Mouse (Mus musculus): Measurements from ENCODE around the gene Gzmm. TPM values are rescaled to one million over a fixed set of nuclear protein-coding genes. Genes with fewer than 3 reads are reported as not detected.

Gzmm gene
- polyA plus RNA-seq, 1 experiment from 2014 or later: 0.15 TPM

DNA sequence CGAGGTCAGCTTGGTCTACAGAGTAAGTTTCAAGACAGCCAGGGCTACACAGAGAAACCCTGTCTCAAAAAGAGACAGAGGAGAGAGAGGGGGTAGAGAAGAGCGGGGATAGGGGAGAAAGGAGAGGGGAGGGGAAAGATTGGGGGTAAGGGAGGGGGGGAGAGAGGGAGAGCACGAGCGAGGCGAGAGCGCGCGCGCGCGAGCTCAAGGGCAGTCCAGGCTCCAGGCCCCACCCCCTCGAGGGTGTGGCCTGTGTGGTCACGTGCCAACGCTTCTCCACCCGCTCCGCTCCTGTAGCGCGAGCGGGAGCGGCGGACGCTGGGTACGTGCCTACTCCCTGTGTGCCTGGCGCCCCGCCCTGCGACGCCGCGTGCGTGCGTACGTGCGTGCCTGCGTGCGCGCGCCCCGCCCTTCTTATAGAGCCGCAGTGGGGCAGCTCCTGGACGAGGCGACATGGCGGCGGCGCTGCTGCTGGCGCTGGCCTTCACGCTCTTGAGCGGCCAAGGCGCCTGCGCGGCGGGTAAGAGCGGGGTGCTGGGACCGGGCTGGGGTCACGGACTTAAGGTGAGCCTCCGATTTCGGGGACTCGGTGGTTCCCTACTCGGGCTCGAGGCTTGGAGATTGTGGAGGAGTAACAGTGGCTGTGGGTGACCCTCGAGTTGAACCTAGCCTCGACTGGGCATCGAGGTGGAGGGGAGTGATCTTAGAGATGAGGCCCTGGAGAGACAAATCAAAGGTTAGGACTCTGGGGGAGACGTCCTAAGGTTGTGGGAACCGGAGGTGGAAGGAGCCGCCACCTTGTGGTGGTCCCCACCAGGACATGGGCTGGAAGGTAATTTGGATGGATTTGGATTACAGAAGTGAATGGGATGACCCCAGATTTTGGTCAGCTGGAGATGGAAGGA is 15.5 kb downstream of the Gzmm start, which contains the start of gene Bsg:
Gene Bsg, plus strand, starts transcription at position 427 of the 905 bp plus-strand sequence.
- peaks cover 33% of the 10 kb centered on the region for H3K36me3 ChIP-seq (replicated peaks)
- under 1% methylated on average over 56 of the region's 65 CpGs for WGBS (ENCODE audit: insufficient replicate concordance)
- no peaks in the 10 kb centered on the region for H3K9me3 ChIP-seq (replicated peaks)
- peak within 1 kb of the TSS; percentile 96 for H3K27ac ChIP-seq (replicated peaks)
- peak within 1 kb of the TSS; percentile 87 for H3K4me2 ChIP-seq
- no peaks in the 10 kb centered on the region for H3K27me3 ChIP-seq
- peaks cover 63% of the 10 kb centered on the region for H3K4me1 ChIP-seq (replicated peaks)
- peak within 1 kb of the TSS; percentile 97 for H3K9ac ChIP-seq
- peak within 1 kb of the TSS; percentile 94 for H3K4me3 ChIP-seq (replicated peaks)
- peak; percentile 88 for ATAC-seq (ENCODE audit: insufficient read depth)

DNA sequence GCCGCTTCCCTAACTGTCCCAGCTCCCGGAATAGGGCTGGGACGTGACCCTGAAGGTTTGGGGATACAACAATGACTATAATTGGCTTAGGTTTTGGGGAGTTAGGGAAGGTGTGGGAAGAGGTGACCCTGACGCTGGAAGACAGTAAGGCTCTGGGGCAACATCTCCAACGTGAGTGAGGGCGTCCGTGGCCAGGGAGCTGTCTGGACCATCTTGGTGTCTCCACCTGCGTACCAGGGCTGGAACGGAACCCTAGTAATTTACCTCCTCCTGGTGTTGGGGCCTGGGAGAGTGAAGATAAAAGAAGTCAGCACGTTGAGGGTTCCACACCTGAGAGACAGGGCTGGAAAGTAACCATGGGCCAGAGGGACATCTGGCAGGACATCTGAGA is 16.1 kb downstream of the Gzmm start:
- Histone ChIP-seq H3K9ac (peak overlapping the region; percentile 97), H3K9me3 (replicated peaks) (no peaks in the 10 kb centered on the region), H3K27me3 (no peaks in the 10 kb centered on the region), H3K36me3 (replicated peaks) (peaks cover 39% of the 10 kb centered on the region), H3K27ac (replicated peaks) (peak overlapping the region; percentile 96), H3K4me2 (peak overlapping the region; percentile 87), H3K4me3 (replicated peaks) (peak overlapping the region; percentile 94), H3K4me1 (replicated peaks) (peaks cover 69% of the 10 kb centered on the region)
- 1% methylated on average over 10 of the region's 10 CpGs for WGBS (ENCODE audit: insufficient replicate concordance)
- ATAC-seq (ENCODE audit: insufficient read depth): no peak

GRCm38 (mm10) chr10:79705951-79706350 is 17.1 kb downstream of the Gzmm start:
- Histone ChIP-seq H3K27me3 (no peaks in the 10 kb centered on the region), H3K4me3 (replicated peaks) (peak overlapping the region; percentile 94), H3K9me3 (replicated peaks) (no peaks in the 10 kb centered on the region), H3K4me1 (replicated peaks) (peaks cover 73% of the 10 kb centered on the region), H3K27ac (replicated peaks) (peak overlapping the region; percentile 96), H3K36me3 (replicated peaks) (peaks cover 49% of the 10 kb centered on the region), H3K9ac (peak overlapping the region; percentile 97), H3K4me2 (peak overlapping the region; percentile 87)
- peak; percentile 83 for ATAC-seq (ENCODE audit: insufficient read depth)
- 22% methylated on average over 5 of the region's 5 CpGs for WGBS (ENCODE audit: insufficient replicate concordance)

DNA sequence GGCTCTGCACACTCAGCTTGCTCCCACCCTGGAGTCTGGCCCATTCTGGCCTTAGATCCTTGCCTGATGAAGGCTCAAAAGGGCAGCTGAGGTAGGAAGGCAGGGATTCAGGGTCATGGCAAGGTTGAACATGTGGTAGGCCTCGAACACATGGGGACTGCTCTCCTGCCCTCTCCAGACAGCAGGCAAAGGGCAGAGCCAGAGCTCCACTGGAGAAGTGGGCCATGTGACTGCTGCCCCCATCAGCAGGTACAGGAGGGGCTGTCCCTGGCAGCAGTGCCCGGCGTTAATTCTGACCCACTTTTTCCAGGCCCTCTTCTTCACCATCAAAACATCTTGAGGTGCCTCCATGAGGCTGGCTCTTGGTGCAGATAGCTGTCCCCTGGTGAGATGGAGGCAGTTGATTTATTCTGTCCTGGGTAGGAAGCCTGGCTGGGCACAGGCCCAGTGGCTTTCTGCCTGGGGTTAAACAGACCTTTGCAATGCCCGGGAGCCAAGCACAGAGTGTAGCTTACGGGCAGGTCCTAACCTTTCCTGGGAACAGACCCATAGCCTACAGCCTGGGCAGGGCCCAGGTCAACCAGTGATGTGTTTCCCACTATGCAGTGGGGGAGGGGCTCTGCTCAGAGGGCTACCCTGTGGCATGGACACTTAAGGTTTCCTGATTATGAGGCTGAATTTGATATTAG is 17.7 kb downstream of the Gzmm start:
- Histone ChIP-seq H3K27ac (replicated peaks) (peak overlapping the region; percentile 96), H3K36me3 (replicated peaks) (peaks cover 55% of the 10 kb centered on the region), H3K4me2 (peak overlapping the region; percentile 87), H3K9ac (peak overlapping the region; percentile 97), H3K4me3 (replicated peaks) (peak overlapping the region; percentile 94), H3K9me3 (replicated peaks) (no peaks in the 10 kb centered on the region), H3K4me1 (replicated peaks) (peaks cover 73% of the 10 kb centered on the region), H3K27me3 (no peaks in the 10 kb centered on the region)
- 56% methylated on average over 5 of the region's 5 CpGs for WGBS (ENCODE audit: insufficient replicate concordance)
- ATAC-seq (ENCODE audit: insufficient read depth): no peak

DNA sequence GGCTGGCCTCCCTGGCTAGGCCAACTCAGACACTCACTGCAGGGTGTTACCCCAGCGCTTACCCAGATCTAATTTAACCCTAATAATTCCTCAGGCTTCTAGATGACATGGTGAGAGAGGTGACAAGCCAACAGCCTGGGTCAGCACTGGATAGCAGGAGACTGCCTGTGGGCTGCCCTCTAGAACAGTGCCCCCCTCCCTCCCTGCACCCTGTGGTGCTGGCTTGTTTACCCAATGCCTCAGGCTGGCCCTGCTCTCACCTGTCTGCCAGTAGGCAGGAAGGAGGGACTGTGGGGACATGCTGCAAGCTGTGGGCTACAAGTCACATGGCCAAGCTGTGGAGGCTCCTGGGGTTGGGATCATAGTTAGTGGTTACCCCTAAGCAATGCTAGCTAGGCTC is 18.3 kb downstream of the Gzmm start:
- Histone ChIP-seq H3K27ac (replicated peaks) (peak overlapping the region; percentile 96), H3K4me3 (replicated peaks) (peak overlapping the region; percentile 94), H3K4me2 (peak overlapping the region; percentile 87), H3K9ac (peak overlapping the region; percentile 97), H3K9me3 (replicated peaks) (no peaks in the 10 kb centered on the region), H3K36me3 (replicated peaks) (peaks cover 61% of the 10 kb centered on the region), H3K4me1 (replicated peaks) (peaks cover 77% of the 10 kb centered on the region), H3K27me3 (no peaks in the 10 kb centered on the region)
- WGBS (ENCODE audit: insufficient replicate concordance): 68% methylated on average over 1 of the region's 1 CpGs
- ATAC-seq (ENCODE audit: insufficient read depth): no peak

- Histone ChIP-seq H3K36me3 (replicated peaks) (peaks cover 66% of the 10 kb centered on the region), H3K9me3 (replicated peaks) (no peaks in the 10 kb centered on the region), H3K9ac (peak overlapping the region; percentile 97), H3K4me1 (replicated peaks) (peaks cover 83% of the 10 kb centered on the region), H3K4me3 (replicated peaks) (peak overlapping the region; percentile 94), H3K27ac (replicated peaks) (peak overlapping the region; percentile 96; the same call in 1 of the 2 replicates), H3K4me2 (peak overlapping the region; percentile 87), H3K27me3 (no peaks in the 10 kb centered on the region)
- 70% methylated on average over 4 of the region's 4 CpGs for WGBS (ENCODE audit: insufficient replicate concordance)
- no peak for ATAC-seq (ENCODE audit: insufficient read depth)
These were observed 18.9 kb downstream of the Gzmm start for GRCm38 (mm10) chr10:79707759-79708158.

DNA sequence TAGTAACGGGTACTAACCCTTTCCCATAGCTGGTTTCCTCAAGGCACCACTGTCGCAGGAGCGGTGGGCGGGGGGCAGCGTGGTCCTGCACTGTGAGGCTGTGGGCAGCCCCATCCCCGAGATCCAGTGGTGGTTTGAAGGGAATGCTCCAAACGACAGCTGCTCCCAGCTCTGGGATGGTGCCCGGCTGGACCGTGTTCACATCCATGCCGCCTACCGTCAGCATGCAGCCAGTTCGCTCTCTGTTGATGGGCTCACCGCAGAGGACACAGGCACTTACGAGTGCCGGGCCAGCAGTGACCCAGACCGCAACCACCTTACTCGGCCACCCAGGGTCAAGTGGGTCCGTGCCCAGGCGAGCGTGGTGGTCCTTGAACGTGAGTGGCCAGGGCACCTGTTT is 19.8 kb downstream of the Gzmm start:
- Histone ChIP-seq H3K4me1 (replicated peaks) (peaks cover 89% of the 10 kb centered on the region), H3K36me3 (replicated peaks) (peaks cover 68% of the 10 kb centered on the region), H3K27me3 (peaks cover under 1% of the 10 kb centered on the region; the same call in 1 of the 2 replicates), H3K9ac (no peak overlapping the region), H3K9me3 (replicated peaks) (no peaks in the 10 kb centered on the region), H3K4me3 (replicated peaks) (peak overlapping the region; percentile 94; the same call in 1 of the 2 replicates), H3K4me2 (peak overlapping the region; percentile 87), H3K27ac (replicated peaks) (peak overlapping the region; percentile 96; the same call in 1 of the 2 replicates)
- 90% methylated on average over 21 of the region's 21 CpGs for WGBS (ENCODE audit: insufficient replicate concordance)
- no peak for ATAC-seq (ENCODE audit: insufficient read depth)

DNA sequence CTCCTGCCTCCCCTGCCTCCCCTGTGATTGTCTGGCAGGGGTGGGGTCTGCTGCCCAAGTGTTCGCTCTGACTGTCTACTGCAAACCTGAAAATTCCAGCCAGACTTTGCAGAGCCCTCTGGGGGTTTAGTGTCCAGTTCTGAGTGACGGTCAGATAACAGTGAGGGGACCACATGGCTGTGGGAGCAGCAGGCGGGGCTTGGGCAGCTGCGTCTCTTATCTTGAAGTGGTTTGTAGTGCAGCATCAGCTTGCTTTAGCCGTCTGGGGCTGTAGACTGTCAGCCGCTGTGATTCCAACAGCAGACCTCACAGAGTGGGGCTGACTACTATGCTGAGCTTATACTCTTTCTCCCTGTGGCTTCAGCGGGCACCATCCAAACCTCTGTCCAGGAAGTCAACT is 20.5 kb downstream of the Gzmm start:
- Histone ChIP-seq H3K27ac (replicated peaks) (peak overlapping the region; percentile 96), H3K9ac (no peak overlapping the region)

DNA sequence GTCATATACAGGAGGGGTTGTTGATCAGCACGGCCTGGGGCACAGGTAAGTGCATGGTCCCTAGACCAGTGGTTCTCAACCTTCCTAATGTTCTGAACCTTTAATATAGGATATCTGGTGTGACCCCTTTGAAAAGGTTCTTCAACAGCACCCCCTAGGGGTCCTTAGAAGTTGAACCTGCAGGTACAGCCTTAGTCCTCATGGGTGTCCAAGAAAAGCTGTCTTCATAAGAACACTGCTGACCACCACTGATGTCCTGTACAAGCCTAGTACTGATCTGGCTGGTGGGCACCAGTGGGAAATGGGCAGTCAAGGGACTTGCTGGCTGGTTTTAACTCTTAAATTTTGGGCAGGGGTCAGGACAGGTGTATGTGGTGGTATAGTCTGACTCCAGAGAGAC is 23.2 kb downstream of the Gzmm start:
- Histone ChIP-seq H3K9ac (no peak overlapping the region), H3K4me3 (replicated peaks) (no peak overlapping the region), H3K27ac (replicated peaks) (peak overlapping the region; percentile 95), H3K27me3 (peaks cover 34% of the 10 kb centered on the region), H3K36me3 (replicated peaks) (peaks cover 58% of the 10 kb centered on the region), H3K4me1 (replicated peaks) (peaks cover 77% of the 10 kb centered on the region), H3K9me3 (replicated peaks) (no peaks in the 10 kb centered on the region), H3K4me2 (peak overlapping the region; percentile 61; the same call in 1 of the 2 replicates)
- peak; percentile 32 for ATAC-seq (ENCODE audit: insufficient read depth)
- WGBS (ENCODE audit: insufficient replicate concordance): 83% methylated on average over 1 of the region's 1 CpGs

More for the DNA sequence above, 20.5 kb downstream of the Gzmm start:
- Histone ChIP-seq H3K36me3 (replicated peaks) (peaks cover 68% of the 10 kb centered on the region), H3K27me3 (peaks cover 6% of the 10 kb centered on the region), H3K4me3 (replicated peaks) (0 out of 2 replicates have a peak overlapping the region, but pooled peaks have one; percentile 94), H3K9me3 (replicated peaks) (no peaks in the 10 kb centered on the region), H3K4me1 (replicated peaks) (peaks cover 87% of the 10 kb centered on the region), H3K4me2 (peak overlapping the region; percentile 87)
- 34% methylated on average over 7 of the region's 7 CpGs for WGBS (ENCODE audit: insufficient replicate concordance)
- no peak for ATAC-seq (ENCODE audit: insufficient read depth)

- Histone ChIP-seq H3K4me2 (peak overlapping the region; percentile 61), H3K9ac (peak overlapping the region; percentile 37; the same call in 1 of the 2 replicates), H3K4me3 (replicated peaks) (peak overlapping the region; percentile 24), H3K4me1 (replicated peaks) (peaks cover 77% of the 10 kb centered on the region), H3K27me3 (peaks cover 40% of the 10 kb centered on the region), H3K27ac (replicated peaks) (peak overlapping the region; percentile 95), H3K9me3 (replicated peaks) (no peaks in the 10 kb centered on the region), H3K36me3 (replicated peaks) (peaks cover 52% of the 10 kb centered on the region)
- ATAC-seq (ENCODE audit: insufficient read depth): peak; percentile 90
- WGBS (ENCODE audit: insufficient replicate concordance): 16% methylated on average over 4 of the region's 6 CpGs
These were observed 23.8 kb downstream of the Gzmm start for GRCm38 (mm10) chr10:79712499-79713126.

Measured in liver, embryonic 15.5 days (tissue).